Mouse (Mus musculus) cortical plate, adult 2 months (tissue): ENCODE results near the gene Dysf. TPM values are rescaled to one million over a fixed set of nuclear protein-coding genes. Genes with fewer than 3 reads are reported as not detected.
"Not testable (repeated sequence)": the region's sequence is repeated elsewhere in the genome, so short reads cannot be mapped to it uniquely, and the experiment has no call there.

Experiments used
- H3K27ac ChIP-seq: fragments of 200-500 bp; 2 replicates; pipeline ENCODE4 v1.5.1; 2012; ENCODE audit warnings: low read length, control low read depth, inconsistent platforms; ENCODE audit not compliant: insufficient read depth
- H3K4me1 ChIP-seq: fragments of 200-500 bp; 2 replicates; pipeline ENCODE4 v1.6.1; 2011; ENCODE audit warnings: low read length; ENCODE audit not compliant: control insufficient read depth, insufficient read depth
- H3K4me3 ChIP-seq: fragments of 200-500 bp; 2 replicates; pipeline ENCODE4 v1.5.1; 2011; ENCODE audit warnings: mild to moderate bottlenecking, low read length, control low read depth; ENCODE audit not compliant: insufficient read depth
- CTCF ChIP-seq: fragments of 200-500 bp; IDR thresholded peaks from 2 replicates; pipeline ENCODE4 v1.5.1; 2011; ENCODE audit warnings: mild to moderate bottlenecking, control low read depth, low read length; ENCODE audit not compliant: insufficient read depth; ENCODE audit errors: extremely low read depth
- POLR2A ChIP-seq: fragments of 200-500 bp; IDR thresholded peaks from 2 replicates; pipeline ENCODE4 v1.6.1; 2011; ENCODE audit warnings: mild to moderate bottlenecking, low read length, control low read depth; ENCODE audit not compliant: insufficient read depth; ENCODE audit errors: extremely low read depth
- polyA plus RNA-seq: library from polyadenylated mRNA; depleted of rRNA; stranded (reverse); fragments of >200 nt; gene quantifications from 2 replicates; pipeline ENCODE4 v1.2.3, GENCODE M21; 2012; rRNA removed

The Dysf gene
- 3.7 TPM in 2 replicates for polyA plus RNA-seq

- TF ChIP-seq CTCF (no peak), POLR2A (no peak)
- Histone ChIP-seq H3K4me3 (peak within 1 kb of the TSS; percentile 23), H3K27ac (no peak within 1 kb of the TSS), H3K4me1 (no peaks in the 10 kb centered on the region; the same call in 1 of the 2 replicates)
Observed at GRCm38 (mm10) chr6:84008363-84009171, at the start of gene Dysf. Gene Dysf (plus strand): TSS chr6:84008590.

- Histone ChIP-seq H3K4me3 (no peak overlapping the region), H3K4me1 (no peaks in the 10 kb centered on the region), H3K27ac (no peak overlapping the region)
- TF ChIP-seq CTCF (no peak), POLR2A (no peak)
Observed at GRCm38 (mm10) chr6:83987642-83988041, 20.7 kb upstream of the Dysf start.

- no peak overlapping the region for H3K27ac ChIP-seq
- H3K4me1 ChIP-seq = no peaks in the 10 kb centered on the region; the same call in 1 of the 2 replicates
- TF ChIP-seq CTCF (no peak), POLR2A (no peak)
- H3K4me3 ChIP-seq = no peak overlapping the region
Observed at GRCm38 (mm10) chr6:84002716-84003115, 5.7 kb upstream of the Dysf start.

- no peaks in the 10 kb centered on the region; the same call in 1 of the 2 replicates for H3K4me1 ChIP-seq
- H3K27ac ChIP-seq = no peak overlapping the region
- no peak for TF ChIP-seq CTCF
- no peak for TF ChIP-seq POLR2A
- no peak overlapping the region for H3K4me3 ChIP-seq
Observed at GRCm38 (mm10) chr6:84004295-84004694, 4.1 kb upstream of the Dysf start.

GRCm38 (mm10) chr6:84009172-84009872, 932 bp downstream of the Dysf start:
- no peak for TF ChIP-seq CTCF
- TF ChIP-seq POLR2A = no peak
- Histone ChIP-seq H3K4me1 (no peaks in the 10 kb centered on the region; the same call in 1 of the 2 replicates), H3K27ac (no peak overlapping the region), H3K4me3 (peak overlapping the region; percentile 23; the same call in 1 of the 2 replicates)

GRCm38 (mm10) chr6:84009915-84010302, 1.5 kb downstream of the Dysf start:
- TF ChIP-seq CTCF = no peak
- TF ChIP-seq POLR2A = no peak
- Histone ChIP-seq H3K27ac (no peak overlapping the region), H3K4me1 (no peaks in the 10 kb centered on the region; the same call in 1 of the 2 replicates), H3K4me3 (no peak overlapping the region)

- Histone ChIP-seq H3K4me3 (no peak overlapping the region), H3K27ac (no peak overlapping the region), H3K4me1 (no peaks in the 10 kb centered on the region; the same call in 1 of the 2 replicates)
- TF ChIP-seq CTCF (no peak), POLR2A (no peak)
Observed at GRCm38 (mm10) chr6:84010303-84011225, 2.2 kb downstream of the Dysf start.

- peak; percentile 42 for TF ChIP-seq CTCF
- H3K27ac ChIP-seq, H3K4me1 ChIP-seq, H3K4me3 ChIP-seq: not testable (repeated sequence)
Observed at GRCm38 (mm10) chr6:84014961-84015683, 6.7 kb downstream of the Dysf start.
